Mouse (Mus musculus): ENCODE results near the gene Soat2.
"Not testable (repeated sequence)": the region's sequence is repeated elsewhere in the genome, so short reads cannot be mapped to it uniquely, and the experiment has no call there.

Gene Soat2

GRCm38 (mm10) chr15:102147674-102148402, 2.5 kb upstream of the Soat2 start:
- no peak for DNase-seq

- no peak for DNase-seq
These were observed 765 bp upstream of the Soat2 start for GRCm38 (mm10) chr15:102149561-102149960.

- DNase-seq = no peak
These were observed 2.3 kb downstream of the Soat2 start for GRCm38 (mm10) chr15:102152646-102153045.

GRCm38 (mm10) chr15:102155006-102155405, 4.7 kb downstream of the Soat2 start:
- not testable (repeated sequence) for DNase-seq

- DNase-seq = no peak
These were observed 6.5 kb downstream of the Soat2 start for GRCm38 (mm10) chr15:102156836-102157235.

GRCm38 (mm10) chr15:102160415-102161060, 10.2 kb downstream of the Soat2 start:
- no peak for DNase-seq

- DNase-seq = no peak
These were observed 13.8 kb downstream of the Soat2 start for GRCm38 (mm10) chr15:102163900-102164693.

- DNase-seq = no peak
These were observed 15.3 kb downstream of the Soat2 start for GRCm38 (mm10) chr15:102165468-102166100.

GRCm38 (mm10) chr15:102167620-102168021, 17.3 kb downstream of the Soat2 start:
- no peak for DNase-seq

GRCm38 (mm10) chr15:102169064-102169463, 18.7 kb downstream of the Soat2 start:
- DNase-seq = no peak

- DNase-seq = no peak
These were observed 23.3 kb downstream of the Soat2 start for GRCm38 (mm10) chr15:102173581-102173980.

GRCm38 (mm10) chr15:102175736-102176319, 25.5 kb downstream of the Soat2 start:
- no peak for DNase-seq

GRCm38 (mm10) chr15:102176571-102177316, 26.4 kb downstream of the Soat2 start:
- no peak for DNase-seq

GRCm38 (mm10) chr15:102177417-102177816, 27.1 kb downstream of the Soat2 start:
- DNase-seq = no peak

GRCm38 (mm10) chr15:102178279-102178678, 28.0 kb downstream of the Soat2 start:
- peak; percentile 92 for DNase-seq

GRCm38 (mm10) chr15:102179106-102179505, 28.8 kb downstream of the Soat2 start:
- no peak for DNase-seq

GRCm38 (mm10) chr15:102179924-102180323, 29.6 kb downstream of the Soat2 start:
- DNase-seq = no peak

GRCm38 (mm10) chr15:102183076-102183475, 32.8 kb downstream of the Soat2 start:
- DNase-seq = no peak

- DNase-seq = no peak
These were observed 35.9 kb downstream of the Soat2 start for GRCm38 (mm10) chr15:102186239-102186638.

GRCm38 (mm10) chr15:102188096-102188495, 37.8 kb downstream of the Soat2 start:
- DNase-seq = no peak

GRCm38 (mm10) chr15:102188883-102189282, 38.6 kb downstream of the Soat2 start:
- DNase-seq = no peak

- DNase-seq = no peak
These were observed 41.4 kb downstream of the Soat2 start for GRCm38 (mm10) chr15:102191699-102192098.
